Mouse (Mus musculus) heart, embryonic 14.5 days (tissue): Measurements from ENCODE around the gene Gm28557. TPM values are rescaled to one million over a fixed set of nuclear protein-coding genes. Genes with fewer than 3 reads are reported as not detected.

Experiments used
- ATAC-seq: fragments of 200-750 bp; cut with Nextera tagmentation; 2 replicates; pipeline ENCODE4 v1.8.0; 2017; ENCODE audit warnings: low read depth, moderate TSS enrichment; ENCODE audit not compliant: insufficient number of reproducible peaks, insufficient read depth, low FRiP score
- H3K27ac ChIP-seq, 2 experiments: fragments of 200-500 bp in 1 of 2; fragments of 300-500 bp in 1 of 2; sonication (generic) in 1 of 2; replicated peaks in 1 of 2; 2 replicates each; pipeline ENCODE4 v1.5.1; 2012 to 2014; ENCODE audit warnings: low read depth in 2 of 2, low read length in 2 of 2, control low read depth in 1 of 2, mild to moderate bottlenecking in 1 of 2, mixed read lengths in 1 of 2; ENCODE audit not compliant: control insufficient read depth in 1 of 2, insufficient read depth in 1 of 2
- H3K27me3 ChIP-seq: fragments of 300-500 bp; sonication (generic); 2 replicates; pipeline ENCODE4 v1.6.1; 2014; ENCODE audit warnings: mild to moderate bottlenecking, low read length, control low read depth; ENCODE audit not compliant: control insufficient read depth, insufficient read depth
- H3K36me3 ChIP-seq: fragments of 300-500 bp; sonication (generic); 2 replicates; pipeline ENCODE4 v1.6.1; 2014; ENCODE audit warnings: mild to moderate bottlenecking, control low read depth, low read length, mixed read lengths; ENCODE audit not compliant: control insufficient read depth, insufficient read depth
- H3K4me1 ChIP-seq, 2 experiments: fragments of 200-500 bp in 1 of 2; fragments of 300-500 bp in 1 of 2; sonication (generic) in 1 of 2; 2 replicates each; pipeline ENCODE4 v1.6.1; 2012 to 2014; ENCODE audit warnings: low read length in 2 of 2, control low read depth in 1 of 2, mixed read lengths in 1 of 2; ENCODE audit not compliant: control insufficient read depth in 2 of 2, insufficient read depth in 2 of 2
- H3K4me2 ChIP-seq: fragments of 300-500 bp; sonication (generic); 2 replicates; pipeline ENCODE4 v1.6.1; 2014; ENCODE audit warnings: mild to moderate bottlenecking, low read length
- H3K4me3 ChIP-seq, 2 experiments: fragments of 200-500 bp in 1 of 2; fragments of 300-500 bp in 1 of 2; sonication (generic) in 1 of 2; 2 replicates each; pipeline ENCODE4 v1.5.1; 2012 to 2014; ENCODE audit warnings: low read length in 2 of 2, mild to moderate bottlenecking in 2 of 2, control low read depth in 1 of 2, low read depth in 1 of 2, moderate library complexity in 1 of 2; ENCODE audit not compliant: control insufficient read depth in 1 of 2, insufficient read depth in 1 of 2
- H3K9ac ChIP-seq: fragments of 300-500 bp; sonication (generic); 2 replicates; pipeline ENCODE4 v1.6.1; 2014; ENCODE audit warnings: mild to moderate bottlenecking, low read length
- H3K9me3 ChIP-seq: fragments of 300-500 bp; sonication (generic); 2 replicates; pipeline ENCODE4 v1.6.1; 2016; ENCODE audit warnings: low read length, control low read depth; ENCODE audit not compliant: control insufficient read depth
- WGBS: fragments of 180-500 bp; shearing (Covaris S2); extraction: QIAGEN DNeasy Blood & Tissue Kit; methylation state at CpG from one replicate; pipeline ENCODE4 v1.1.7; 2014; 5-methylcytosine and 5-hydroxymethylcytosine counted together
- polyA plus RNA-seq: library from polyadenylated mRNA; unstranded; fragments of >200 nt; fragmentation: Nextera tagmentation; extraction: Ambion mirVana; gene quantifications from 2 replicates; pipeline ENCODE4 v1.2.1, GENCODE M21; 2014

The Gm28557 gene
- polyA plus RNA-seq, 1 experiment from 2014 or later: 2.7 TPM

- Histone ChIP-seq H3K9me3 (no peaks in the 10 kb centered on the region), H3K4me3 (no peak overlapping the region), H3K4me1 (peaks cover 0 to 4% of the 10 kb centered on the region in 2 experiments; a peak in 2 of 4 replicates), H3K27ac (no peak overlapping the region), H3K4me2 (no peak overlapping the region), H3K9ac (no peak overlapping the region), H3K27me3 (no peaks in the 10 kb centered on the region), H3K36me3 (peaks cover 24% of the 10 kb centered on the region)
- WGBS: 99% methylated on average over 2 of the region's 2 CpGs
- ATAC-seq: no peak
Measured at GRCm38 (mm10) chr13:67077244-67077643, 31.2 kb downstream of the Gm28557 start.

DNA sequence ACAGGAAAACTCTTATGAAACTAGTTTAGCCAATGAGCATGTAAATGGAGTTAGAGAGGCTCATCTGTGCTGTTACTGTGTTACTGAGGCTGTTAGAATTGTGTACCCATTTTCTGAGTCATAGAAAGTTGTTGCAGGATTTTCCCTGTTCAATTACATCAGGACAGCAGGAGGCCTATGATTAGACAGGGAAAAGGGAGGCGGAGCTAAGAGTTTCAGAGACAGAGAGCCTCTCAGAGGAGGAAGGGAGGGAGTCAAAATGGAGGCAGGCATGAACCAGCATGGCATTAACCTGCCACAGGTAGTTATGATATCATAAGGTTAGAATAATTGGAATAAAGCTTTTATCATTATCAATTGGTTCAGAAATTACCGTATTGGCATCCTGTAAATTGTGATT, 35.6 kb downstream of the Gm28557 start:
- peaks cover 48% of the 10 kb centered on the region for H3K36me3 ChIP-seq
- peaks cover 17% of the 10 kb centered on the region for H3K9me3 ChIP-seq
- no peak overlapping the region for H3K9ac ChIP-seq
- H3K4me3 ChIP-seq: no peak overlapping the region
- H3K4me1 ChIP-seq: no peaks in the 10 kb centered on the region
- H3K27me3 ChIP-seq: no peaks in the 10 kb centered on the region
- no peak overlapping the region for H3K27ac ChIP-seq
- 84% methylated on average over 2 of the region's 2 CpGs for WGBS
- no peak for ATAC-seq
- H3K4me2 ChIP-seq: no peak overlapping the region

DNA sequence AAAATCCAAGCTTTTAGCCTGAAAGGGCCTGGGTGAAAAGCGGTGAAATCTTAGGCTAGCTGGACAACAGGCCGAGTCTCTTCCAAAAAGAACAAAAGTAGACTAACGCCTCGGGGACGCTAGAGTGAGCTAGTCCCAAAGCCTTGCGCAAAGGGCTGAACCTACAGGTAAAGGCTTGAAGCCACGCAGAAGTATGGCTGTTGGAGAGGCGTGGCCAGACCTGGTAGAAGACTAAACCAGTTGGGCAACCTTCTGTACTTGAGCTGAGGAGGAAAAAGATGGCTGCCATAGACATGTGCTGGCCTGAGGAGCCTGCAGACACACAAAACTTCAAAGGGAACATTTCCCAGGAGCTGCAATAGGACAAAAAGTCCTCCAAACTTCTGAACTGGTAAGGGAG, 43.0 kb downstream of the Gm28557 start:
- ATAC-seq: no peak
- no peak overlapping the region for H3K4me3 ChIP-seq
- H3K27ac ChIP-seq: no peak overlapping the region
- H3K4me2 ChIP-seq: no peak overlapping the region
- peaks cover 14% of the 10 kb centered on the region for H3K9me3 ChIP-seq
- H3K27me3 ChIP-seq: no peaks in the 10 kb centered on the region
- peaks cover 0 to 1% of the 10 kb centered on the region in 2 experiments; a peak in 2 of 4 replicates for H3K4me1 ChIP-seq
- 88% methylated on average over 8 of the region's 8 CpGs for WGBS
- H3K36me3 ChIP-seq: peaks cover 14% of the 10 kb centered on the region
- H3K9ac ChIP-seq: no peak overlapping the region

GRCm38 (mm10) chr13:67062427-67062826, 46.0 kb downstream of the Gm28557 start:
- Histone ChIP-seq H3K27me3 (no peaks in the 10 kb centered on the region), H3K4me2 (no peak overlapping the region), H3K4me3 (no peak overlapping the region), H3K9ac (no peak overlapping the region), H3K36me3 (no peaks in the 10 kb centered on the region), H3K9me3 (peaks cover 5% of the 10 kb centered on the region), H3K27ac (no peak overlapping the region), H3K4me1 (peaks cover 0 to 7% of the 10 kb centered on the region in 2 experiments; a peak in 2 of 4 replicates)
- 37% methylated on average over 7 of the region's 7 CpGs for WGBS
- ATAC-seq: no peak

- Histone ChIP-seq H3K4me1 (peaks cover 0 to 7% of the 10 kb centered on the region in 2 experiments; a peak in 2 of 4 replicates), H3K27me3 (no peaks in the 10 kb centered on the region), H3K27ac (peak within 1 kb of the TSS; percentile 67 to 90), H3K36me3 (no peaks in the 10 kb centered on the region), H3K9me3 (no peaks in the 10 kb centered on the region), H3K9ac (peak within 1 kb of the TSS; percentile 77), H3K4me2 (peak within 1 kb of the TSS; percentile 92), H3K4me3 (peak within 1 kb of the TSS; percentile 78 to 87)
- WGBS: 0% methylated on average over 27 of the region's 27 CpGs
- peak; percentile 96 for ATAC-seq
Measured at GRCm38 (mm10) chr13:67060786-67061358, 47.5 kb downstream of the Gm28557 start, which contains the start of gene Zfp712. Gene Zfp712 (minus strand): TSS chr13:67061170.

- 5% methylated on average over 12 of the region's 12 CpGs for WGBS
- ATAC-seq: peak; percentile 22; the same call in 1 of the 2 replicates
Measured at GRCm38 (mm10) chr13:67060161-67060785, 48.1 kb downstream of the Gm28557 start.

More at GRCm38 (mm10) chr13:67060161-67060785, 48.1 kb downstream of the Gm28557 start:
- Histone ChIP-seq H3K9me3 (no peaks in the 10 kb centered on the region), H3K27me3 (no peaks in the 10 kb centered on the region), H3K9ac (peak overlapping the region; percentile 77), H3K4me1 (peaks cover 0 to 7% of the 10 kb centered on the region in 2 experiments; a peak in 2 of 4 replicates), H3K36me3 (no peaks in the 10 kb centered on the region), H3K4me3 (peak overlapping the region; percentile 78 to 87), H3K4me2 (peak overlapping the region; percentile 92), H3K27ac (peak overlapping the region; percentile 67 to 90; a peak in 3 of 4 replicates)
